Mouse (Mus musculus): Measurements from ENCODE around the gene Map6. TPM values are rescaled to one million over a fixed set of nuclear protein-coding genes. Genes with fewer than 3 reads are reported as not detected.

Map6 gene
- total RNA-seq, 1 experiment from 2014 or later: 7.0 TPM

Other genes with a start within 250 kb of the Map6 start
- 33.7 and 42.3 TPM in 2 replicates for gene Uvrag, start 126.3 kb upstream of the Map6 start, total RNA-seq (2021)
- gene Dgat2, start 84.7 kb upstream of the Map6 start, total RNA-seq (2021): 831 and 917 TPM in 2 replicates
- gene Mogat2, start 28.8 kb upstream of the Map6 start, total RNA-seq (2021): 0.41 TPM in 1 of 2 replicates, not detected in the other
- gene Serpinh1, start 85.8 kb downstream of the Map6 start, total RNA-seq (2021): 291 and 364 TPM in 2 replicates
- gene Gdpd5, start 114.0 kb downstream of the Map6 start, total RNA-seq (2021): 10.9 and 11.0 TPM in 2 replicates
- gene Klhl35, start 198.6 kb downstream of the Map6 start, total RNA-seq (2021): 1.3 TPM in 2 replicates
- gene Rps3, start 216.3 kb downstream of the Map6 start, total RNA-seq (2021): 563 and 690 TPM in 2 replicates

Measured in adrenal gland, postnatal 14 days (tissue).